Mouse (Mus musculus): Measurements from ENCODE around the gene Erg. TPM values are rescaled to one million over a fixed set of nuclear protein-coding genes. Genes with fewer than 3 reads are reported as not detected.

The Erg gene
- total RNA-seq, 2 experiments from 2014 or later: 6.8 to 9.2 TPM

DNA sequence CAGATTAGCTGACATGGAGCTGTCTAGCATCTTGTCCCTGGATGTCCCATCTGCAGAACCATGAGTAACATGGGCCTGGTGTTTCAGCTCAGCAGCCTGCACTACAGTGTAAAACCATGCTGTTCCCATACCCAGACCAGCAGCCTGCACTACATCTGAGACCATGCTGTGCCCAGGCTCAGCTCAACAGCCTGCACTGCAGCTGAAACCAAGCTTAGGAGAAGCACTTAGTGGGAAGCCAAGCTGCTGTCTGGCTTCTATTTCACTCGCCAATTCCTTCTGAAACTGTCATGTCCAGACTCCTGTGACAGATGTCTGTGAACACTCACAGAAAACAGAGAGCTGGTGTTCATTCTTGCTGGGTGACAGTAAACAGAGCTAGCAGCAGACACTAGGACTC is 195.6 kb downstream of the Erg start:
- DNase-seq (ENCODE audit: low spot score): no peak

DNA sequence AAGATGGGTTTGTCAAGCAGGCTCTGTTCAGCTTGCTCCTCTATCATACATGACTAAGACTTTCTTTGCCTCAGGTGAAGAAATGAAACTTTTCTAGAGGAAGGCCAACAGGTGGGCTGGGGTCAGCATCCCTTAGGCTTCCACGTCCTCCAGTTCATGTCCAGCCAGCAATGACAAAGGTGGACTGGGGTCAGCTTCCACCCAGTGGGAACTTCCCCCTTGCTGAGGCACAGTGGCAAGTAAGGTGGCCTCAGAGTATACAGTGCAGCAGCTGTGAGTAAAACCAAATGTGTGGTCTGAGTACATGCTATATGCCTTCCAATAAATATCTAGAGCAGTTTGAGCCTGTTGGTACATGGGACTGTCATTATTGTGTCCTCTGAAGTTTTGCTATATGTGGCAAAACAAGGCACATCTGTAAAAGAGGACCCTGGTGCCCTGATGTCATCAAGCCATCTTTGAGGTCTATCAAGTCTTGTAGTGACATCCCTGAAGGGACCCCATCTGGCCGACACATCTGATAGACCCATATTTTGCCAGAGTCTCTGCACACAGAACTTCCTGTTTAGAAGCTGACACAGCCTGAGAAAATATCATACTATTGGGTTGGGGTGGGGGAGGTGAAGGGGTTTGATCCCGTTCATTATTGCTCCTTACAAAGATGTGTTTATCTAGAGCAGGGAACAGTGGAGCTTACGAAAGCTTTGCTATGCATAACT is 197.4 kb downstream of the Erg start:
- no peak for DNase-seq (ENCODE audit: low spot score)

DNA sequence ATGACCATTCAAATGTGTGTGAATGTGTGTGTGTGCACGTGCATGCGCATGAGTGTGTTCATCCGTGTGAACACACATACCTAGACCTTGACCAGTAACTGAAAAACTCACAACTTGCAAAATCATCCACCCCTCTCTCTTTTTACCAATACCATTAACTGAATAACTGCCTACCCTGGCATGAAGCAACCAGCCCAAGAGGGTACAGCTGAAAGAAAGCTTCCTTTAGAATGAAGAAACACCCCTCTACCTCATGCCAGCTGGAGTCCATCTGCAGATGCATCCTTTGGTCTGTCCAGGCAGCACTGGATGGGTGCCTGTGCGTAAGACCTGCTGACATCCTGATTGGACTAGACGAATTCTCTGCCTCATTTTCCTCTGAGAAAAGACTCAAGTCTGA is 198.1 kb downstream of the Erg start:
- no peak for DNase-seq (ENCODE audit: low spot score)

DNA sequence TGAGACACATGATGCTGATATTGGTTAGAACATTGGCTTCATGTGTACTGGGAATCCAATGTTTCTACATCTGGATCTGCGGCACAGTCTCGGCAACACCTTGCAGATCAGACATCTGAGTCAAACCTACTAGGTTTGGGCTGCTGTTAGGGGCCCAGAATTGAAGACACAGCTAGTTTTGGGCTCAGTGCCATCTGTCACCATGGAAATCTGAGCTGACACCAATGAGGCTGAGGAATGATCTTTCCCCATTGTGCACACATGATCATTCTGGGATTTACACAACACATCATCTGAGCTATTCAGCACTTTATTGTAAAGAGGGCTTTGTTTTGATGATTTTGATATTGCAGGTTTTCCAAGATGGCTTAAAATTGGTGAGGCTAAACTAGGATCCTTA is 199.4 kb downstream of the Erg start:
- DNase-seq (ENCODE audit: low spot score): no peak

DNA sequence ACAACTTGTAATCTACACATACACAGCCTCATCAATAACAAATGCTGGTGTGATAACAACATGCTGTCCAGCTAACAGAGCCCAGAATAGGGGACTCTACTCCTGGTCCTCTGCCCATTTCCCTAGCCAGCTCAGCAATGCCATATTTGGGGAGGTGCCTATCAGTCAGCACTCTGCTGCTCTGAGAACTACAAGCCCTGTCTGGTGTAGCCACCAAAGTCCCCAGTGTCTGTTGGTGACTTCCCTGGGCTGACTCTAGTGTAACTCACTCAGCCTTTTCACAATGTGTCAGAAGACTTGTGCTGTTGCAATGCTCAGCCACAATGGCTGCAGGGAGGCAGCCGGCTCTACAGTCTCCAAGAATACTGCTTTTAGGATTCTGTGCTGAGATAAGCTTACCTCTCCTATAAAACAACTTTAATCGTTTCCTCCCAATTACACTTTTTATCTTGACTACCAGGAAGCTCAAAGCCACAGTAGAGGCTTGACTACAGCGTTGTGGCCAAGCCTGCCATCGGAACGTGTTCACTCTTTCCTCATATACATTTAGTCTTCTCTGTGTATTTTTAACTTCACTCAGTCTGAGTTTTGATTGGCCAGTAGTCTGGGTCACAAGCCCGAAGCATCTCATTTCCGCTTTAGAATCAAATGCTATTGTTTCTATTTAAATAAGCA is 201.0 kb downstream of the Erg start:
- no peak for DNase-seq (ENCODE audit: low spot score)

DNA sequence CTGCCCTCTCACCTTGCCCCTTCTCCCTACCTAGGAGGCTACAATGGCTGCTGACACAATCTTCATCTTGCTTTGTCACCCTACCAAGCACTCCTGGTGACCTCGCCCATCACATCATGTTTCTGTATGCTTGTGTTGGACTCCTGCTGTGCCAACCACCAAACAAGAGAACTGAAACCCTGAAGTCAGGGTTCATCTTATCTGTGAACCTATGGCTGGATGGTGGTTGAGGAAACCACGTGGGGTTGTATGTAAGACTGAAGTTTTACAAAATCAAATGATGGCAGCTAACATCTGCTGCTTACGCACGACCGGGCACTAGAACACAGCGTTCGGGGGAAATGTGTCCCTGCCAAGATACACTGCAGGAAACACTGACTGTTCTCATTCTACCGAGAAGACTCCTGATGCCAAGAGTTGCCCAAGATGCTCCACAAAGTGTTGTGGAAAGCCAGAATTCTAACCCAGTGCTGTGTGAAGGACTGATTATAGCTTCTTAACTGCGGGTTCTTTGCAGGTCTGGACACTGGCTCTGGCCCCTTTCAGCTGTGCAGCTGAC is 201.7 kb downstream of the Erg start:
- DNase-seq (ENCODE audit: low spot score): no peak

DNA sequence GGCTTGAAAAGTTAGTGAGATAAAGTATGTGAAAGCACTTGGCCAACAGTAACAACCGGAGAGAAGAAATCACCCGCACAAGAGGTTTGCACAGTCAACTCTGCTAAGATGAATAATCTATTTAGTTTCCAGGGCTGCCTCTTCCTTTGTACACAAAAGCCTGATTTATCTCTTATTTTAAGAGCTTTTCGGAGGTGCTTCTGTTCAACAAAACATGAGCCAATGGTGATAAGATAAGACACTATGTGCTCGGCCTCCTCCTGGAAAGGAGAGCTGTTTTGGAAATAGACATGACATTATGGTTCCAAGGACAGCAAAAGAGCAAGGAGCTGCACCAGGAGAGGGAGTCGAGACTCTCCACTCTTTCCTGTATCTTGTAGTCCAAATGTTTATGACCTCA is 204.1 kb downstream of the Erg start:
- no peak for DNase-seq (ENCODE audit: low spot score)

DNA sequence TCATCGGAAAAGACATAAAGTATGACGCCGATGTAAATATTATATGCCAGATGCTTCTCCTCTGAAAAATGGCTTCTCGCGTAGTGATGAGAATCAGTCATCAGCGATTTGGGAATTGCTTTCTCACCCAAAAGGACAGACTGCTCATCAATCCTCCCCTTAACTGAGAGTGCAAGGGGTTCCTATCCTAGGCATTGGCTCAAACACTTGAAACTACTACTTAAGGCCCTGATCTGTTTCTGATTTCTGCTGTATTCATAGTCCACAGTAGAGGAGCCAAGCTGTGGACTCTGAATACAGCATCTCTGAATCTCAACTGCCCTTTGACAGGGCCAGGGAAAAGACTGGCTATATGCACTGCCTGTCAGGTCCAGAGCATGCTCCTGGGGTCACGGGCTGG is 209.6 kb downstream of the Erg start:
- no peak for DNase-seq (ENCODE audit: low spot score)

DNA sequence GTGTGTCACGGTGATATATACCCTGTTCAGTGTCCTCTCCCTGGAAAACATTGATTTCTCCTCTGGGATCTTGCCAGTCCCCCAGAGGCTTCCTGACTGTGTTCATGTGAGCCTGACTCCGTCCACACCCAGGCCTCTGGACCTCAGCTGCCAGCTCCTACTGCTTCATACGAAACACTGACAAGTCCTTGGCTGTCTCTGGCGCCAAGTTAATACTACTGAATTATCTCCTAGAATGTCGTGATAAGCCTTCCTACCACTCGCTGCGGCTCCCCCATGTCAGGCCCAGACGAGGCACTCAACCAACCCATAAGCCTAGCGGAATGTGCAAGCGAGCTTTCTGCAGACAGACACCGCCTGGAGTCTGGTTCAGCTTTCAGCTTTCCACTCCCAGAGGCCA is 210.0 kb downstream of the Erg start:
- no peak for DNase-seq (ENCODE audit: low spot score)

DNA sequence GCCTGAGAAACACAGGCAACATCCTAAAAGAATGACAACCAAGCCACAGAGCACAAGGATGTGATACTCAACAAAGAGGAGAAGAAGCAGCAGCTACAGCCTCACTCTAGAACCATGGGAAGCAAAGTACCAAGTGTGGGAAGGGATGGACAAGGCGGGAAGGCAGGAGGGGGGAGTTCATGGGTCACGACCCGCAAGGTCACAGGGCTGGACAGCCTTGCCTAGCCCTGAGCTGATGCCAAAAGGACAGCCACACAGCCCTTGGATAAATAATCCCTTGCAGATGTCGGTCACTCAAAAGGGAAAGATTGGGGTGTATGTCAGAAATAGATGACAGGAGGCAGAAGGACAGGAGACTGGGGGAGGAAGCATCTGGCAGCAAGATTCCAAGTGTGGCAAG is 211.7 kb downstream of the Erg start:
- no peak for DNase-seq (ENCODE audit: low spot score)

DNA sequence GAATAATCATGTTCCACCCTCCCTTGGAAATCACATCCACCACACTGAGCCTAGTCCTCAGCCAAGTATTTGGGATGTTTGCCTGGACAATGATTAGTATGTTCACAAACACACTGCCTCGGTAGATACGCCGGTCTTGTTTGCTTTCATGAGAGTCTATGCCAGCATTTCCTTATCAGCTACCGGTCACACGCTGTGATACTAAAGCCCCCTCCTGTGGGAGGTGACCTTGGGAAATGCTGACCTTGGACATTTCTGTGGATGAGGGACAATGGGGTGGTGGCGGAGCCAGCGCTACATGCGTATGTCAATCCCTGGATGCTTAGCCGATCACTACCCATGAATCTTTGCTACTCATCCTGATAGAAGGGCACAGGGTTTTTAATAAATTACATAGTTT is 213.4 kb downstream of the Erg start:
- DNase-seq (ENCODE audit: low spot score): no peak

DNA sequence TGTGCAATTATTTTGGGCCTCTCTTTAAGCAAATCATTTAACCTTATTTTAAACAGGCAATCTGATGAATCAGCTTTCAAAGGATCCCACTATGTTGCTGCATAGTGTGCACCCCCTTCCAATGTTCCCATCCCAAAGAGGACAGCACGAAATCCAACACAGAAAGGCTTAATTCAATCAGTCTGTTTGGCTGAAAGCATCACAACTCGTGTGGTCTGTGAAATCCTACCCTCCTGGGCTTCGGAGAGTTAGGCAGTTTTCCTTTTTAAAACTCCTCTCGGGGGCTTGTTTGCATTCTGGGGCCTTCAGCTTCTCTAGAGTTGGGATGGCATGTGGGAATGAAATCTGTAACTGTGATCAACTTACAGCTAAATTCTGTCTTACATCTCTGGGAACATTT is 214.7 kb downstream of the Erg start:
- DNase-seq (ENCODE audit: low spot score): no peak

DNA sequence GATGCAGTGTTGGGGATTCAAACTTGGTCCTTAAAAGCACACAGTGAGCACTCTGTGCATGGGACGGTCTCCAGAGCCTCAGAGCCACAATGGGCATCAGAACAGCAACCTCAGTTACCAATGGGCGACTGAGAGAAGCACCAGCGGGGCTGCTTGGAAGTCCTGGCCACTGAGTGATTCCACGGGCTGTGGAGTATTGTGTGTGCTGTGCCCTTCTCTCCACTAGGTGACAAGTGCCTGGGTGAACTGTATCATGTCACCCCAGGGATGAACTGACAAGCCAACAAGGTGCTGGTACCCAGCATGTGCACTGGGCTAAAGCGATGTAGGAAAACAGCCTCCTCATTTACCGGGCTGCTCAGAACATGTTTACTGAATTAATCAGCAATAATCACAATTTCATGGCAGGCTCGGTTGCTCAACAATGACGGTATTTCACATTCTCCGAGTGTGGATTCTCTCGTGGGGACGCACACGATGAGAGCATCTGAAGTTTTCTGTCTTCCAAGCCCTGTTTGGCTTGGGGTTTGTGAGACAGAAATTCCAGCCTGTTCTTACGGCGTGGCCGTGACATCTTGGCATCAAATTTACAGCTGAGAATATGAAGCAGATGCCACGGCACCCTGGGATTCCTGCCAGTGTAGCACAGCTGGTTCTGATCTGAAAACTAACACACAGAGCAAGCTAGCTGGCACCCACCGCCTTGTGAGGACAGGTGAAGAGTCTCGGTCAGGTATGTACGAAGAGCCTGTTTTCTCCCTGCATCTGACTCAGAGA is 219.2 kb downstream of the Erg start:
- DNase-seq (ENCODE audit: low spot score): no peak

DNA sequence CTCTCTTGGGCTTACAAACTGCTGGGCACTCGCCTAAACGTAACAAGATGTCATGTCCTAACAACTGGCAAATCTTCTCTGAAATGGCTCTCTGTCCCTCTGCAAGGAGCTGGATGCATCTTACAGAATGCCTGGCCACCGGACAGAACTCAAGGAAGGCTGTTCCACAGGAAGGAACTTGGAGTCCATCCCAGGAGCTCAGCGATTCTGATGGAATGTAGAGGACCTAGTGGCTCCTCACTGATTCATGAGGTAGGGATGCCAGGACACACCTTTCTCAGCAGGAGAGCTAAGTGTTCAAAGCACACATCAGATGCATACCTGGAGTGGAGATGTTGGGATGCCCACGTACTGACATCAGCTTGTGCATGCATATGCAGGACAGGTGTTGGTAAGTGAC is 221.2 kb downstream of the Erg start:
- no peak for DNase-seq (ENCODE audit: low spot score)

DNA sequence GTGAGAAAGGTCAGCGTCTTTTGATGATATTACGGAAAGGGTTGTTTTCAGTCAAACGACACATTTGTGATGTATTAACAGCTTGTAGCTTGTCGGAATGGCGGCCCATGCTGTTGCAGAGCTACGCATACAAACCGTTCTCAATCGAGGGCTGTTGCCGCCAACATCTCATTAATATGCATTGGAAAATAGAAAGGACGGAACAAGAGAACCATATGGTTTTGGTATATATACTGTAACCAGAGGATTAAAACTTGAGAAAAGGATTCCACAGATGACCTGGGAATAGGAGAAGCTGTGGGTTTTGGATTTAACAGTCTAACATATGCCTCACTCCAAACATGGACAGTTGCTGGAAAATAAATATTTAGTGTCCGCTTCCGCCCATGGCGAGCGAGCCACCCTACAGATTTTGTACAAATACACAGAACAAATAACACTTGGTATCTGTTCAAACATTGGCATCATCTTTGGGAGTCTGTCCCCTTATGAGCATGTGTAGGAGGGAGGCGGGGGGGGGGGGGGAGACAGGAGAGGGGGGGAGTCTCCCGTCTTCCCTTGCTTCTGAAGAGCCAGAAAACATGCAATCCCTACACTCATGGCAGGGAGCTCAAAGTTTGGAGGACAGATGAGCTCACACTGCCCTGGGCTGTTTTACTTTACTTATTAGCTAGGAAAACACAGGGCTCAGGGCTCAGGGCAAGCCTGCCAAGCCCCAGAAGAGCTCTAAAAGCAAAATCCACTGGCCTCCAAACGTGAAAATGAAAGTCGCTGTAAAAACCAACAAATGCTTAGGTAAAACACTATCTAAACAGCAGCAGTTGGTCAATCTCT is 222.5 kb downstream of the Erg start:
- no peak for DNase-seq (ENCODE audit: low spot score)

DNA sequence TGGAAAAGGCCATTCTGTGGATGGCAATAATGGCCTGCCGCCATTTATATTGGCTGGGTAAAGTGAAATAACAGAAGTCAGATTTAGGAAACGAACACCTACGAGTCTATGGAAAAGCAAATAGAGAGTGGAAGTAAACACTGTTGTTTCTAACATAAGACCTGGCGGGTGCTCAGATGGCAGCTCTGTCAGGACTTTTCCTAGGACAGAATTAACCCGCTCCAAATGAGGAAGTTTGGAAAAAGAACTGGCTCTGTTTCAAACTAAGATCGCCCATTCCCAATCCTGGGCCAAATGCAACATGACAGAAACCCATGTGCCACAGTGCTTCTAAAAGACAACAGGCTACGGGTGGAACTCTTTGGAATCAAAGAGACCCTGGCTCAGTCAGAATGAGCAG is 224.4 kb downstream of the Erg start:
- DNase-seq (ENCODE audit: low spot score): no peak

DNA sequence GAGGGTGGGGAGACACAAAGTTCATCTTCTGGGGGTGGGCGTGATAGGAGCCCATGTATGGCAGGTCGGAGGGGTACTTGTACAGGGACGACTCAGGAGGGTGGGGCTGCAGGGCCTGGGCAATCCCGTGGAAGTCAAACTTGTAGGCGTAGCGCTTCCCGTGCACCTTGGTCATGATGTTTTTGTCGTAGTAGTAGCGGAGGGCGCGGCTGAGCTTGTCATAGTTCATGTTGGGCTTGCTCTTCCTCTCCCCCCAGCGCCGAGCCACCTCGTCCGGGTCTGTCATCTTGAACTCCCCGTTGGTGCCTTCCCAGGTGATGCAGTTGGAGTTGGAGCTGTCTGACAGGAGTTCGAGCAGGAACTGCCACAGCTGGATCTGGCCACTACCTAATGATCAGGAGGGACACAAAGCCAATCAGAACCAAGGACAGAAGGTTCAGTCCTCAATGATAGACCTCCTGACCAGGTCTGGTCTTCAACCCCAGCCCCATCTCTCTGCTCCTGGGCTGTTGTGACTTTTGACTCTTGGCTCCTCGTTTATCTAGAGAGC is 225.4 kb downstream of the Erg start:
- no peak for DNase-seq (ENCODE audit: low spot score)

DNA sequence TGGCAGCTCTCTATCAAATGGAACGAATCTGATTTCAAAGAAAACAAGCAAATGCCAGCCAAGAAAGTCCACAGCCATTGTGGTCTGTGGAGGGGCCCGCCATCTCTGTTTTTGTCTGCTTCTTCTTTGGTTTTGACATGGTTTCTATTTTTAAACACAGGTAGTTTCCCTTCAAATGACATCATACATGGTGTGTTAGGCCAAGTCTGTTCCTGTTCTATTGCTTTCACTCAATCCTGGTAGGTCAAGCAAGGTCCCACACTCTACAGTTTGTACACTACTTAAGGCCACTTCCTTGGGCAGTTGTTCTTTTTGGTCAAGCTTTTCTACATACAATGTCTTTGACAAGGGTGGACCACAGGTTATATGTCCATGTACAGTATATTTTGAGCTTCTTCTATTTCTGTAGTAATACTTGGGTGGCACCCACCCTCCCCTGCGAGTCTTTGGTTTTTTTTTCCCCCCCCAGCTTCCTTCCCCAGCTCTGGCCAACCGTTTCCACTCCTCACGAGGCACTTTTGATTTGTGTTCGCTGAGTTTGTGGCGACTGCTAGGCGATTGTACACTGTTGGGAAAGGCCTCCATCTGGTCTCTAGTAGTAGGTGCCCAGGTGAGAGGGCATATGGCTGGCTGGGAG is 226.1 kb downstream of the Erg start:
- no peak for DNase-seq (ENCODE audit: low spot score)

DNA sequence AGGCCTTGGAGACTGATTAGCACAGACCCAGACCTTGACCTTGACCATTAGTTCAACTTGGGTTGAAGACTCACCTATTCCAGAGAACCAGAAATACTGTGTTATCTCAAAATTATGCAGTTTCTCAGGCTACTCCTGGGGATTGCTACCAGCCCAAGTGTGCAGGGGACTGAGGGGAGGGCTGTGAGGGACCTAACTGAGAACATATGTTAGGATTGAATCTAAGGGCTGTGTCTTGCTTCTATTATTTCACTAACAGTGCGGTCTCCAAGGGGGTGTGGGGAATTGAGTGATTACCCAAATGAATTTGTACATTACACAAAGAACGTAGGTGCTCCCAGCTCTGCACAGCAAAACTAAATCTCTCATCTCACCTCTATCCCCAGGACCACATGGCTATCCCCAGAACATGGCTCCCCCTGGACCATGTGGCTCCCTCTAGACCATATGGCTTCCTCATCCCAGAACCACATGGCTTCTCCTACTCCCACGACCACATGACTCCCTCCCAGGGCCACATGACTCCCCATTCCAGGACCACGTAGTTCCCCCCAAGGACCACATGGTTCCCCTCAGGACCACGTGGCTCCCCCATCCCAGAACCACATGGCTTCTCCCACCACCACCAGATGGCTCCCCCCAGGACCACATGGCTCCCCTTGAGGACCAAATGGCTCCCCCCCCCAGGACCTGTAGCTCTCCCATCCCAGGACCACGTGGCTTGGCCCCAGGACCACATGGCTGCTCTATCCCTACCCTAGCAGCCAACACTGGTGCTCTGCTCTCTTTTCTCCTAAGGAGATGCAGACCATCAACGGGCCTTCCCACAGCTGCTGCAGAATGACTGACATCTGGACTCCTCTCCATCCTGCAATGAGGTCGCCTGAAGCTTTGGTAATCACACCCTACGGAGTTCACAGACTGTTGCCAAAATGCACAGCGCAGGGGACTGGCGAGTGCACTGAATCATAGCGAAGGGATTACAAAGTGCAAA is 229.1 kb downstream of the Erg start:
- DNase-seq (ENCODE audit: low spot score): no peak
